Mouse (Mus musculus): ENCODE measurements around the gene Scgb2b27. TPM values are rescaled to one million over a fixed set of nuclear protein-coding genes. Genes with fewer than 3 reads are reported as not detected.
"Not testable (repeated sequence)": the region's sequence is repeated elsewhere in the genome, so short reads cannot be mapped to it uniquely, and the experiment has no call there.

Gene Scgb2b27
- not detected in 2 replicates for polyA plus RNA-seq (2014; fragmentation: Nextera tagmentation; extraction: Ambion mirVana)

DNA sequence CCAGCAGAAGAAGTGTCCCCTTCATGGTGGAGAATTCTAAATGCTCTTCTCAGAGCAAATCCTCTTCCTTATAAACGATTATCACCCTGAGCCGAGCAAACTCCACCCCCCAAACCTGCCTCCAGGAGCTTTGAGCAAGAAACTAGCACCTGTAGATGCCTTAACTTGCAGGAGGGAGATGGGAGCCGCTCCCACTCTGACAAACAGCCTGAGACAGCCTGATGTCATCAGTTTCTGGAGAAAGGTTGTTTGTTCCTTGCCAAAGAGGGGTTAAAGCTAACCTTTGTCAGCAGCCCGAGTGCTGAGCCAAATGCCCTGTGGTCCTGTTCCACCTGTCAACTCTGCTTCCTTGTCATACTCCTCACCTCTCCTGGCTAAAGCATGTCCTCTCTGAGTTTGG, at the start of gene Scgb2b27:
Gene Scgb2b27 (minus strand): TSS at position 101 of the 400 bp plus-strand sequence.
- Histone ChIP-seq H3K4me3 (ENCODE audit: low read depth, low read length) (no peak within 1 kb of the TSS), H3K27me3 (ENCODE audit: control insufficient read depth, insufficient read depth, low read length) (no peaks in the 10 kb centered on the region), H3K9me3 (ENCODE audit: control insufficient read depth, low read length) (peaks cover 15% of the 10 kb centered on the region), H3K4me1 (replicated peaks; ENCODE audit: control insufficient read depth, insufficient read depth, low read length) (no peaks in the 10 kb centered on the region), H3K27ac (ENCODE audit: low read depth, low read length) (no peak within 1 kb of the TSS), H3K36me3 (ENCODE audit: control insufficient read depth, insufficient read depth, low read length) (no peaks in the 10 kb centered on the region), H3K4me2 (replicated peaks; ENCODE audit: low read depth, low read length) (no peak within 1 kb of the TSS), H3K9ac (ENCODE audit: low read depth, low read length) (no peak within 1 kb of the TSS)
- ATAC-seq (ENCODE audit: low FRiP score), result no peak
- WGBS, result 81% methylated on average over 4 of the region's 4 CpGs
- DNase-seq (ENCODE audit: low spot score), result no peak

DNA sequence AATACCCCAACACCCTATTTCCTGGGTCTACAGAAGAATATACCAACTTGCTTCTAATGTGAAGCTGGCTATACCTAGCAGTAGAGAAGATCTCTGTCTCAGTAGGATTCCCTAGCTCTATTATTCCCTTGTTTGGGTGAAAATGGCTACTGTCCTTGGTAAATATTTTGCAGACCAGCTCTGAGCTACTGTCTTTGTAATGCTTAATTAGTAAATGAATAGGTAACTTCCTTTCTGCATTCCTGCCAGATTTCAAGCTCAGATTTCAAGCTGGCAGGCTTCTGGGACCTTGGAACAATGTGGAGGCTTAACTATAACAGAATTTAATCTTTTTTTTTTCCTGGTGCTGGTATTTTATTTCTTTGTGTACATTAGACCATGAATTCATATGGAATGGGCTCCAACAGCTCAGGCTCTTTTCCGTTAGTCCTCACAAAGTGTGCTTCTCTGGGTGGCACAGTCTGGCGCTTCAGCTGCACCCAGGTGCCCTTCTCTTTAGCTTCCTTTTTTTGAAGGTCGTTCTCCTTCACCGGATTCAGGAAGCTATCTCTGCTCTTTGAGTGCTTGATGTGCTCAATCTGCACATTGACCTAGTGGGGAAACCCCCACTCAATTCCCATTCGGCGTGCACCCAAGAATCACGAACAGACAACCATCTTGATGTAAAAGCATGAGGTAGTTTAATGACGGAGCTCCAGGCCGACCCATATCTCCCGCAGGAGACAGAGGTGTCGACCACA, 22.5 kb upstream of the Scgb2b27 start:
- not testable (repeated sequence) for H3K27me3 ChIP-seq (ENCODE audit: control insufficient read depth, insufficient read depth, low read length); H3K4me3 ChIP-seq (ENCODE audit: low read depth, low read length); H3K36me3 ChIP-seq (ENCODE audit: control insufficient read depth, insufficient read depth, low read length); H3K27ac ChIP-seq (ENCODE audit: low read depth, low read length); H3K4me2 ChIP-seq (replicated peaks; ENCODE audit: low read depth, low read length); ATAC-seq (ENCODE audit: low FRiP score); H3K9ac ChIP-seq (ENCODE audit: low read depth, low read length); DNase-seq (ENCODE audit: low spot score); H3K4me1 ChIP-seq (replicated peaks; ENCODE audit: control insufficient read depth, insufficient read depth, low read length); H3K9me3 ChIP-seq (ENCODE audit: control insufficient read depth, low read length)
- 89% methylated on average over 11 of the region's 11 CpGs for WGBS

DNA sequence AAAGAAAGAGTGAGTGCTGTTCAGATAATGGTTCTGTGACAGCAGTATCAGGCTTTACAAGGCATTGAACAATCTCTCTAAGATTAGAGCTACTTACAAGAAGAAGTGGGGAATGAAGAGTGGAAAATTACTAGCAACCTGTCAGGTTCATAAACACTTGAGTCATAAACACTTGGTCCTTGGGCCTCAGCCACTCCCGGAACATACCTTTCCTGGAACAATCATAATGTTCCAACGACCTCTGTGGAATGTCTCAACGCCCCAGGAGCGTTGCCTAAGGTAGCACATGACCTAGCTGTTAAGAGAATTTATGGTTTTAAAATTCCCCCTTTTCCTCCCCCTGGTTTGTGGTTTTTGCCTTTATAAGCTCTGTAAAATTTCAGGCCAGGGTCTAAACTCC, 20.8 kb upstream of the Scgb2b27 start:
- ATAC-seq (ENCODE audit: low FRiP score); DNase-seq (ENCODE audit: low spot score); H3K4me1 ChIP-seq (replicated peaks; ENCODE audit: control insufficient read depth, insufficient read depth, low read length); H3K27me3 ChIP-seq (ENCODE audit: control insufficient read depth, insufficient read depth, low read length); H3K9me3 ChIP-seq (ENCODE audit: control insufficient read depth, low read length); H3K4me3 ChIP-seq (ENCODE audit: low read depth, low read length); H3K4me2 ChIP-seq (replicated peaks; ENCODE audit: low read depth, low read length); H3K27ac ChIP-seq (ENCODE audit: low read depth, low read length); H3K36me3 ChIP-seq (ENCODE audit: control insufficient read depth, insufficient read depth, low read length); H3K9ac ChIP-seq (ENCODE audit: low read depth, low read length): not testable (repeated sequence)
- WGBS, result 95% methylated on average over 2 of the region's 4 CpGs

DNA sequence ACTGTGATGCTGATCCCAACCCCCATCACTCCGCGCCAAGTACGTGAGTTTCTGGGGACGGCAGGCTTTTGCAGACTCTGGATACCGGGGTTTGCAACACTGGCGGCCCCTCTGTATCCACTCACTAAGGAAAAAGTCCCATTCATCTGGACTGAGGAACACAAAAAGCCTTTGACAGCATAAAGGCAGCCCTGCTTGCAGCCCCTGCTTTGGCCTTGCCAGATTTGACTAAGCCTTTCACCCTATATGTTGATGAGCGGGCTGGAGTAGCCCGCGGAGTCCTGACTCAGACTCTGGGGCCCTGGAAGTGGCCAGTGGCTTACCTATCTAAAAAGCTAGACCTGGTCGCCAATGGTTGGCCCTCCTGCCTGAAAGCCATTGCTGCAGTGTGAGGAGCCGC, 16.3 kb upstream of the Scgb2b27 start:
- H3K4me2 ChIP-seq (replicated peaks; ENCODE audit: low read depth, low read length), result no peak overlapping the region
- ATAC-seq (ENCODE audit: low FRiP score) (no peak), DNase-seq (ENCODE audit: low spot score) (no peak)
- no peaks in the 10 kb centered on the region for H3K36me3 ChIP-seq (ENCODE audit: control insufficient read depth, insufficient read depth, low read length)
- 97% methylated on average over 11 of the region's 11 CpGs for WGBS
- H3K9ac ChIP-seq (ENCODE audit: low read depth, low read length), result no peak overlapping the region
- no peaks in the 10 kb centered on the region for H3K27me3 ChIP-seq (ENCODE audit: control insufficient read depth, insufficient read depth, low read length)
- no peaks in the 10 kb centered on the region for H3K4me1 ChIP-seq (replicated peaks; ENCODE audit: control insufficient read depth, insufficient read depth, low read length)
- no peak overlapping the region for H3K4me3 ChIP-seq (ENCODE audit: low read depth, low read length)
- H3K9me3 ChIP-seq (ENCODE audit: control insufficient read depth, low read length), result no peaks in the 10 kb centered on the region; the same call in 1 of the 2 replicates
- H3K27ac ChIP-seq (ENCODE audit: low read depth, low read length), result no peak overlapping the region

DNA sequence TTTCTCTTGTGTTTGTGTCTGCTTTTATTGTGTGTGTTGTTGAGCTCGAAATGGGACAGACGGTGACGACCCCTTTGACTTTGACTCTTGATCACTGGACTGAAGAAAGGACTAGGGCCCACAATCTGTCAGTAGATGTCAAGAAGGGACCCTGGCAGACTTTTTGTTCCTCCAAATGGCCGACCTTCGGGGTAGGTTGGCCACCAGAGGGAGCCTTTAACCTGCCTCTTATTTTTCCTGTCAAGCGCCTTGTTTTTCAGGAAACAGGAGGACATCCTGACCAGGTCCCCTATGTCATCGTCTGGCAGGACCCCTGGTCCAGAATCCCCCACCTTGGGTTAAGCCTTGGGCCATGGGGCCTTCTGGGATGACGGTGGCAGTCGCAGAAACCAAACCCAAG, 13.5 kb upstream of the Scgb2b27 start:
- H3K9me3 ChIP-seq (ENCODE audit: control insufficient read depth, low read length); H3K36me3 ChIP-seq (ENCODE audit: control insufficient read depth, insufficient read depth, low read length); DNase-seq (ENCODE audit: low spot score); H3K4me1 ChIP-seq (replicated peaks; ENCODE audit: control insufficient read depth, insufficient read depth, low read length); H3K4me2 ChIP-seq (replicated peaks; ENCODE audit: low read depth, low read length); H3K4me3 ChIP-seq (ENCODE audit: low read depth, low read length); H3K9ac ChIP-seq (ENCODE audit: low read depth, low read length); H3K27me3 ChIP-seq (ENCODE audit: control insufficient read depth, insufficient read depth, low read length); H3K27ac ChIP-seq (ENCODE audit: low read depth, low read length); ATAC-seq (ENCODE audit: low FRiP score): not testable (repeated sequence)
- 86% methylated on average over 9 of the region's 9 CpGs for WGBS

DNA sequence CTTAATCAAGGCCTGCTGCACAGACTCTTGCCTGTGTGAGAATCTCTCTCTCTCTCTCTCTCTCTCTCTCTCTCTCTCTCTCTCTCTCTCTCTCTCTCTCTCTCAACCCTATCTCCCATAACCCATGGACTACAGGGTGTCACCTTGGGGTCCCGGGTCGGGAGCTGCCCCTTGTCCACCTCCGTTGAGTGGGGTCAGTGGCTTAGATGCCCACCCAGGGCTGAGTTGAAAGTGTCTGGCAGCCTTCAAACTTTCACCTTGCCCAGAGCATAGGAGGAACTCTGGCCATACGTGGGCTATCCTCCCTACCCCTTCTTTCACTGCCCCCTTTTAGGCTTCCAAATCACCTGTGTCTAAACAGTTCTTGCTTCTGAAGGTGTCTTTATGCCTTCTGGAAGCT, 11.9 kb upstream of the Scgb2b27 start:
- DNase-seq (ENCODE audit: low spot score) (no peak), ATAC-seq (ENCODE audit: low FRiP score) (no peak)
- Histone ChIP-seq H3K9ac (ENCODE audit: low read depth, low read length) (no peak overlapping the region), H3K36me3 (ENCODE audit: control insufficient read depth, insufficient read depth, low read length) (no peaks in the 10 kb centered on the region), H3K9me3 (ENCODE audit: control insufficient read depth, low read length) (peaks cover 3% of the 10 kb centered on the region), H3K4me1 (replicated peaks; ENCODE audit: control insufficient read depth, insufficient read depth, low read length) (no peaks in the 10 kb centered on the region), H3K27ac (ENCODE audit: low read depth, low read length) (no peak overlapping the region), H3K4me2 (replicated peaks; ENCODE audit: low read depth, low read length) (no peak overlapping the region), H3K27me3 (ENCODE audit: control insufficient read depth, insufficient read depth, low read length) (no peaks in the 10 kb centered on the region), H3K4me3 (ENCODE audit: low read depth, low read length) (no peak overlapping the region)
- 84% methylated on average over 4 of the region's 4 CpGs for WGBS

DNA sequence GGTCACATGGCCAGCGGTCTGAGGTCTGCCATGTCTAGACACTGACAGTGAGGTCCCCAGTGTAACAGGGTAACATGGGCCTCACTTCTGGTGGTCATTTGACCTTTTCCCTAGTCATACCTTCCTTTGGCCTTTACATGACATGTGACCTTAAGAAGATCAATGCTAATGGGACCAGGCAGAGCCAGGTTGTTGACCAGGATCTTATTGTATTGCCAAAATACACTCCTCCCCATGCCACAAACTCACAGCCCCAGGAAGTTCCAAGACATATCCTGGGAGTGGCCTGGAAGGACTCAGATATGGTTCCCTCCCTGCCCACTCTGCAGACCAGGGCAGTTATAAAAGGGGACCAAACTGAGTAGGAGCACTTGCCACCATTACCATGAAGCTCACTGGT, 7.4 kb upstream of the Scgb2b27 start, which contains the start of gene Scgb1b27:
Gene Scgb1b27 (plus strand): TSS at position 301 of the 400 bp plus-strand sequence.
- not testable (repeated sequence) for H3K9me3 ChIP-seq (ENCODE audit: control insufficient read depth, low read length); H3K27me3 ChIP-seq (ENCODE audit: control insufficient read depth, insufficient read depth, low read length); DNase-seq (ENCODE audit: low spot score); H3K27ac ChIP-seq (ENCODE audit: low read depth, low read length); ATAC-seq (ENCODE audit: low FRiP score); H3K36me3 ChIP-seq (ENCODE audit: control insufficient read depth, insufficient read depth, low read length); H3K4me2 ChIP-seq (replicated peaks; ENCODE audit: low read depth, low read length); H3K4me3 ChIP-seq (ENCODE audit: low read depth, low read length); H3K9ac ChIP-seq (ENCODE audit: low read depth, low read length); H3K4me1 ChIP-seq (replicated peaks; ENCODE audit: control insufficient read depth, insufficient read depth, low read length)
- 100% methylated on average over 1 of the region's 1 CpGs for WGBS

DNA sequence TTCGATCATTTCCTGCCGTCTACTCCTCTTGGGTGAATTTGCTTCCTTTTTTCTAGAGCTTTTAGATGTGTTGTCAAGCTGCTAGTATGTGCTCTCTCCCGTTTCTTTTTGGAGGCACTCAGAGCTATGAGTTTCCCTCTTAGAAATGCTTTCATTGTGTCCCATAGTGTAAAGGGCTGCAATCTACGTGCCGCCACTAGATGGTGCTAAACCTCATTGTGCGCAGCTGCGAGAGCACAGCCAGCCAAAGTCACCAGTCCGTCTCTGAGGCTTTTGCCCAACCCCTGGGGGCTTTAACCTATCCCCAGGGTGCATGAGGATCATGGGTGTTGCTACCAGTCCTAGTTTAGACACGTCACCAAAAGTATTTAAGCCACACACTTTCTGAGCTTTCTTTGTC, 31.5 kb downstream of the Scgb2b27 start:
- DNase-seq (ENCODE audit: low spot score), result peak; percentile 20
- ATAC-seq (ENCODE audit: low FRiP score); H3K4me2 ChIP-seq (replicated peaks; ENCODE audit: low read depth, low read length); H3K4me3 ChIP-seq (ENCODE audit: low read depth, low read length); H3K9ac ChIP-seq (ENCODE audit: low read depth, low read length); H3K27me3 ChIP-seq (ENCODE audit: control insufficient read depth, insufficient read depth, low read length); H3K9me3 ChIP-seq (ENCODE audit: control insufficient read depth, low read length); H3K27ac ChIP-seq (ENCODE audit: low read depth, low read length); H3K36me3 ChIP-seq (ENCODE audit: control insufficient read depth, insufficient read depth, low read length); H3K4me1 ChIP-seq (replicated peaks; ENCODE audit: control insufficient read depth, insufficient read depth, low read length): not testable (repeated sequence)
- 29% methylated on average over 8 of the region's 9 CpGs for WGBS

All from hindbrain, embryonic 11.5 days (tissue).